Mouse (Mus musculus) gastrocnemius, postnatal 4 days (tissue): ENCODE measurements around the gene Tspan9. TPM values are rescaled to one million over a fixed set of nuclear protein-coding genes. Genes with fewer than 3 reads are reported as not detected.

Experiments
- DNase-seq, 2 experiments: peaks; one replicate each; pipeline ENCODE4 v3.0.0; 2021 to 2022; ENCODE audit warnings: low spot score in 2 of 2, mixed read lengths in 2 of 2
- long read RNA-seq, 2 experiments: library from polyadenylated mRNA; stranded (forward); transcript quantifications; one replicate each; pipeline ENCODE4 v2.0.0; 2021
- total RNA-seq, 2 experiments: library from RNA; stranded (reverse); gene quantifications; 2 replicates each; pipeline ENCODE4 v1.2.3; 2021

Gene Tspan9
- total RNA-seq: 100 to 1,000 TPM; 151 to 194 TPM
- long read RNA-seq, experiment 1, transcript Tspan9-201 (9 exons, 1,405 nt): major isoform, 15 of 285 reads
- long read RNA-seq, experiment 1, partial matches to known transcripts: 32 of 285 reads
- long read RNA-seq, experiment 1, other reads (novel, unspliced or antisense): 237 of 285 reads
- long read RNA-seq, experiment 2, transcript Tspan9-201 (9 exons, 1,405 nt): major isoform, 21 of 361 reads
- long read RNA-seq, experiment 2, partial matches to known transcripts: 55 of 361 reads
- long read RNA-seq, experiment 2, other reads (novel, unspliced or antisense): 283 of 361 reads

- peak; percentile 53 to 69 for DNase-seq
These were observed at the start of gene Tspan9 for GRCm38 (mm10) chr6:128143390-128144020. Gene Tspan9 (minus strand): TSS chr6:128143594.

DNA sequence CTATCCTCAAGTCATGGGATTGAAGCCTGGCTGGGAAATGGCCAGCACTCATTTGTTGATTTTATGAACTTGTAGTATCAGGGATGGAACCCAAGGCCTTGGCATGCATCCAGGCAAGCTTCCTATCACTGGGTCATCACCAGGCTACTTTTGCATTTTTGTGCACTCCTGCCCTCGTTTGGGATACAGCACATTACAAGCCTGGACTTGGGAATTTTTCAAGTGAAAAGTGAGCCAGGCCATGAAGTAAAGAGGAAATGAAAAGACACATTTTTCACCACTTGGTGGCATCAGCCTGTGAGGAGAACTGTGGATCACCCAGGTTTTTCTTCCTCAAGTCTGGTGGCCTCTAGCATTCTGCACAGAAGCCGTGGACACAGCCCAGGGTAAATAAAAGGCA is 40.1 kb upstream of the Tspan9 start:
- no peak for DNase-seq

GRCm38 (mm10) chr6:128181176-128181575 is 37.8 kb upstream of the Tspan9 start:
- DNase-seq: no peak

DNA sequence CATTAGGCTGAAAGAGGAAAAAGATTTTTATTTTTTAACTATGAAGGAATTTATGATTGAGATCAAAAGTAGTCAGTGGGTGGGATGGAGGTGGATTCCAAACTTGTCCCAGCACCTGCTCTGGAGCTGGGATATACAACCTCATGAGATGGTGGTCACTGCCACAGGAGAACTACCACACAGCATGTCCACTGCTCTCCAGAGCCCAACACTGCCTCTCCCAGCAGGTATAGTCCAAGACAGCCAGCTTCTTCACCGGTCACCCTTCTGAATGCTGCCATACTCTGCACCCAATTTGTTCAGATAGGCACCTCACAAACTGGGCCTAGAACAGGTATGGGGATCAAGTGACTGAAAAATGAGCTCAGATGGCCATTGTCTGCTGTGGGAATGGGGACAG is 36.3 kb upstream of the Tspan9 start:
- no peak for DNase-seq

DNA sequence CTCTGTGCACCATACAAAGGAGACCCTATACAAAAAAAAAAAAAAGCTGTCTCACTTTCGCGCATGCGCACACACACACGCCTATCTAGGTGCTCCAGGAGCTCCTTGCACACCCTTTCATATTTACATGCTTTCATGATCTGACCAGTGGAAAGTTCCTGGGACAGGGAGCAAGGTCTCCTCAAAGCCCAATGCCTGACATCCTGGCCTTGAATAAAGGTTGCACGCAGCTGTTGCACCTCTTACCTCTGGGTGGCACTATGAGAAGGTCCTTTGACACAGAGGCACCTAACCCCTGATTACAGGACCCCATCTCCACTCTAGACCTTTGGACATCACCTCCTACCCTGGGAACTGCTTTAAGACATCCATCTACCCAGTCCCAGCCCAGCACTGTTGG is 35.9 kb upstream of the Tspan9 start:
- DNase-seq: no peak

- no peak for DNase-seq
These were observed 35.3 kb upstream of the Tspan9 start for GRCm38 (mm10) chr6:128178681-128179080.

GRCm38 (mm10) chr6:128168785-128169679 is 25.6 kb upstream of the Tspan9 start:
- DNase-seq: no peak

DNA sequence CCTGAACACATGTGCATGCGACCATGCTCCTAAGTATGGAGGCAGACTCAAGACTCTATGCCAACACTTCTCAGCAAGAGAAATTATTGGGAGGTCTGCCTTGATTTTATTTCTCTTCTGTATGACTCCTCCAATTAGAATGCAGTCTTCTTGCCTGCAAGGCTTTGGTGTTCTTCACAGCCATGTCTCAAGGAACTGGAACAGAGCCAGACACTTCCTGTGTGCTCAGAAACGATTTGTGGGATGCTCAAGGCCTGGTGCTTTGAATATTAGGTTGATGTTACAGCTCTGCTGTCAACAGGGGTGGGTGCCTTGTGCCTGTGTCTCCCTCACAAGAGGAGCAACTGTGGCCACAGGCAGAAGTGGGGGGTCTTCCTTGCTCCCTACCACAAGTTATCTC is 22.2 kb upstream of the Tspan9 start:
- no peak for DNase-seq

DNA sequence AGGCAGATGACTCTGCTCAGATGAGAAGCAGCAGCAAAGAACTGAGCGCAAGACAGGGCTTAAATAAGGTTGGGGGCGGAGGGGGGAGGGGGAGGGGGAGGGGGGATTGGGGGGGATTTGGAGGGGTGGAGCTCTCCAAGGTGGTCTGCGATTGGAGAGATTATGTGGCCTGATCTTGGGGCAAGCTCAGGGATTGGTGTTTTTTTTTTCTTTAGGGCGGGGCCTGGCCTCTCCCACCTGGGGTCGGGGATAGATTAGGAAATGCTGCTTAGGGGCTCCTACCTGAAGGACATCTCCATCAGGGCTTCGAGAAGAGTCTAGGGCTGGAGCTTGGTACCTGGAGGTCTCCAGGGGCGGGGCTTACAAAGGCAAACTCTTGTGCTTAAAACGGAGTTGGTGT is 21.2 kb upstream of the Tspan9 start:
- DNase-seq: no peak

GRCm38 (mm10) chr6:128159092-128159491 is 15.7 kb upstream of the Tspan9 start:
- no peak for DNase-seq

- DNase-seq: no peak
These were observed 14.6 kb upstream of the Tspan9 start for GRCm38 (mm10) chr6:128158031-128158430.

DNA sequence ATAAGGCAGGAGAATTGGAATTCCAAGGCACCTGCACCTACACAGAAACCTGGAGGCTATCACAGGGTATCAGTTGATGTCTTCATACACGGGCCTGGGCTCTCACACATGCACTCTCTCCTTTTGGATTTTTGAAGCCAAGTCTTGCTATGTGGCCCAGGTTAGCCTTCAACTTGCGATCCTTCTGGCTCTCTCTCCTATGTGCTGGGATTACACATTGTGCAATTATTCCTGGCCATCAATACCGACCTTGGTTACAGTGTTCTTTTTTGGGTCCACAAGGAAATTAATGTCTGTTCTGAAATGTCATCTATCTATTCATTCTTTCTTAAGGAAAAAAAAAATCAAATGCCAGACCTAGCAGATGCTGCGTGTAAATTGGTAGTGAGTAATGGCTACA is 13.1 kb upstream of the Tspan9 start:
- no peak for DNase-seq

- DNase-seq: no peak
These were observed 12.5 kb upstream of the Tspan9 start for GRCm38 (mm10) chr6:128155935-128156334.

DNA sequence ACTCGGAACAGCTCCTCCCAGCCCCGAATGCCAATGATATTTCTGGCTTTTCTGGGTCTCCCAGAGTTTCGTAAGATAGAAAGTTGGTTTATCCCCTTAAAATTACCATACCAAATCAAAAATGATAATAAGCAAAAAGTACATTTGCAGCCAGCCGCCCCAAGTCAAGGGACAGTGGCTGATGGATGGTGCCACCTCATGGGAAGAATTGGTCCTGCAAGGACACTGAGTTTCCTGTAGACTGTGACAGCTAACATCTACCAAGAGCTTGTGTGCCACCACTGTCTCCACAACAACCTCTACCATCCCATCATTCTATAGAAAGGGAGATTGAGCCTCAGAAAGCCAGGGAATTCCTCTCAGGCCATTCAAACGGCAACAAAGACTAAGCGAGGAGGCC is 2.4 kb upstream of the Tspan9 start:
- DNase-seq: peak in 1 of 2 experiments; percentile 52

DNA sequence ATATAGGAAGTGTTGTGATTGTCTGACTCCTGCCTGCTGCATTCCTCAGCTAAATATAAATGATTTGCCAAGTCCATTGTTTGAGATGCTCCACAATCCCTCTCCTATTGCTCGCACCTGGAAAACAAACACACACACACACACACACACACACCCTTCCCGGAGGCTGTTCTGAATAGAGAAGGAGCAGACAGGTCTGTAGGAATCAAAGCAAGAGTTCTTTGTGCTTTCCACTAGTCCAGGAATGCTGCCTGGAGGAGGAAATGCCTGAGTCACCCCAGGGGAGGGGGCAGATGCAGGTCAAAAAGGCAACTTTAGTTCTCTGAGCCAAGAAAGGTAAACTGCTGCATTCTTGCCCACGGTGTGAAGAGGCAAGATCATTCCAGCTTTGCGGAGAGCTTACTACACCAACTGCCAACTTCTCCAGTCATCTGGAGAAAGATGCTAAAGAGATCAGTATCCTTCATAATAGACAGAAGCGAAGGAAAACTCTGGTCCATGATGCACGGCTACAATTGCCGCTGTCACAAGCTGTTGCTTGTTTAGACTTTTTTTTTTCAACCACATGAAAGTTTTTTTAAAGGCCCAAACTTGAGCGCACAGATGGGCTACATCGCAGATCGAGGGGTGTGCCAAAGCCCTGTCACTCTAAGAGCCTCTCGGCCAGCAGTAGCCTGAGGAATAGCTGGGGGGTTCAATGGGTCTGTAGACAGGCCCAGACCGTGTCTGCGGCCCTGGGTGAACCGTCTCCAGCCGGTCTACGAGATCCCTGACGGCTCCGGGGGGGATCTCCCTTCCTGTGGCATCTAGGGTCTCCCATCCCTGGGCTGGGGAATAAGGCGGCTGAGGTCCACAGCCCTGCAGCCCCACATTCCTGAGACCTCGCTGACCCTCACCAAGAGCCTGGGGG is 770 bp downstream of the Tspan9 start:
- DNase-seq: peak in 1 of 2 experiments; percentile 34

GRCm38 (mm10) chr6:128140724-128141123 is 2.7 kb downstream of the Tspan9 start:
- no peak for DNase-seq

- no peak for DNase-seq
These were observed 5.5 kb downstream of the Tspan9 start for GRCm38 (mm10) chr6:128137855-128138254.

DNA sequence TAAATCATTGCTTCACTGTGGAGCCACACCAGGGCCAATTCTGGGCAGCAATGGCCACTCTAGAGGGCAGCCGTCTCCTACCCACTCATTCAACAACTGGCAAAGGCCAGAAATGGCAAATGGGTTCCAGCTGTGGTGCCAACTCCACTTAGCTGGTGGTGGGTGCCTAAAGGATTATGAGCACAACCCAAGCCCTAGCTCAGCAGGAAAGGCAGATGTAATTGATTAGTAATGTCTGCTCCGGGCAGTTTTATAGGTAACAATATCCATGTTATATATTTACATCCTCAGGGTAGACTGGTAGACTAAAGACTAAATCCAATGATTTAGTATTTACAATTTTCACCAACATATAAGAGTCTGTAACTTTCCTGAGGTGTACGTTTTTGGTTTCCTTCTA is 6.7 kb downstream of the Tspan9 start:
- DNase-seq: no peak

- no peak for DNase-seq
These were observed 7.9 kb downstream of the Tspan9 start for GRCm38 (mm10) chr6:128135459-128135858.

- DNase-seq: no peak
These were observed 8.4 kb downstream of the Tspan9 start for GRCm38 (mm10) chr6:128135006-128135405.
